Mouse (Mus musculus) limb, embryonic 10.5 days (tissue): ENCODE results near the gene Nfkbiz. TPM values are rescaled to one million over a fixed set of nuclear protein-coding genes. Genes with fewer than 3 reads are reported as not detected.

Experiments
- DNase-seq: peaks from one replicate; pipeline ENCODE4 v3.0.0-alpha.2; 2017; ENCODE audit warnings: low spot score
- H3K27ac ChIP-seq: fragments of 300-500 bp; sonication (generic); 2 replicates; pipeline ENCODE4 v1.5.1; 2016; ENCODE audit warnings: mild to moderate bottlenecking
- H3K27me3 ChIP-seq: fragments of 300-500 bp; sonication (generic); 2 replicates; pipeline ENCODE4 v1.6.1; 2016; ENCODE audit warnings: low read depth, mild to moderate bottlenecking; ENCODE audit not compliant: poor library complexity, severe bottlenecking
- H3K36me3 ChIP-seq: fragments of 300-500 bp; sonication (generic); 2 replicates; pipeline ENCODE4 v1.6.1; 2016; ENCODE audit warnings: mild to moderate bottlenecking, moderate library complexity
- H3K4me1 ChIP-seq: fragments of 300-500 bp; sonication (generic); 2 replicates; pipeline ENCODE4 v1.6.1; 2016
- H3K4me3 ChIP-seq: fragments of 300-500 bp; sonication (generic); 2 replicates; pipeline ENCODE4 v1.5.1; 2016; ENCODE audit warnings: mild to moderate bottlenecking, moderate library complexity
- H3K9me3 ChIP-seq: fragments of 300-500 bp; sonication (generic); replicated peaks from 2 replicates; pipeline ENCODE4 v1.6.1; 2016; ENCODE audit warnings: mild to moderate bottlenecking
- WGBS: fragments of 180-500 bp; shearing (Covaris S2); methylation state at CpG from one replicate; pipeline ENCODE4 v1.1.7; 2016; 5-methylcytosine and 5-hydroxymethylcytosine counted together
- polyA plus RNA-seq: library from polyadenylated mRNA; unstranded; fragments of >200 nt; fragmentation: Nextera tagmentation; extraction: Ambion mirVana; gene quantifications from 2 replicates; pipeline ENCODE4 v1.2.1, GENCODE M21; 2016

The Nfkbiz gene
- polyA plus RNA-seq, 1 experiment from 2014 or later = 3.0 TPM

GRCm38 (mm10) chr16:55822741-55823397, 15.8 kb downstream of the Nfkbiz start:
- Histone ChIP-seq H3K27me3 (no peaks in the 10 kb centered on the region), H3K4me3 (peak overlapping the region; percentile 84), H3K27ac (0 out of 2 replicates have a peak overlapping the region, but pooled peaks have one; percentile 94), H3K4me1 (peaks cover 46% of the 10 kb centered on the region), H3K9me3 (no peaks in the 10 kb centered on the region), H3K36me3 (peaks cover 10% of the 10 kb centered on the region)
- DNase-seq = no peak
- WGBS = 42% methylated on average over 18 of the region's 18 CpGs

GRCm38 (mm10) chr16:55821997-55822740, 16.5 kb downstream of the Nfkbiz start:
- Histone ChIP-seq H3K27me3 (no peaks in the 10 kb centered on the region), H3K9me3 (no peaks in the 10 kb centered on the region), H3K4me1 (peaks cover 46% of the 10 kb centered on the region), H3K36me3 (peaks cover 16% of the 10 kb centered on the region), H3K27ac (peak overlapping the region; percentile 94), H3K4me3 (peak overlapping the region; percentile 84)
- DNase-seq = peak; percentile 91
- WGBS = under 1% methylated on average over 67 of the region's 67 CpGs

GRCm38 (mm10) chr16:55821571-55821981, 17.1 kb downstream of the Nfkbiz start:
- Histone ChIP-seq H3K27ac (peak overlapping the region; percentile 94), H3K36me3 (peaks cover 21% of the 10 kb centered on the region), H3K9me3 (no peaks in the 10 kb centered on the region), H3K27me3 (no peaks in the 10 kb centered on the region), H3K4me1 (peaks cover 46% of the 10 kb centered on the region), H3K4me3 (peak overlapping the region; percentile 84)
- DNase-seq = no peak
- WGBS = under 1% methylated on average over 40 of the region's 40 CpGs

GRCm38 (mm10) chr16:55820916-55821570, 17.7 kb downstream of the Nfkbiz start:
- Histone ChIP-seq H3K36me3 (peaks cover 27% of the 10 kb centered on the region), H3K9me3 (no peaks in the 10 kb centered on the region), H3K27ac (peak overlapping the region; percentile 94), H3K4me1 (peaks cover 46% of the 10 kb centered on the region), H3K27me3 (no peaks in the 10 kb centered on the region), H3K4me3 (peak overlapping the region; percentile 84)
- WGBS = 20% methylated on average over 20 of the region's 20 CpGs
- no peak for DNase-seq

GRCm38 (mm10) chr16:55820161-55820915, 18.4 kb downstream of the Nfkbiz start:
- H3K36me3 ChIP-seq = peaks cover 34% of the 10 kb centered on the region
- no peak overlapping the region for H3K27ac ChIP-seq
- no peak for DNase-seq
- no peaks in the 10 kb centered on the region for H3K9me3 ChIP-seq
- 70% methylated on average over 13 of the region's 13 CpGs for WGBS
- H3K27me3 ChIP-seq = no peaks in the 10 kb centered on the region
- H3K4me3 ChIP-seq = peak overlapping the region; percentile 84
- H3K4me1 ChIP-seq = peaks cover 46% of the 10 kb centered on the region

GRCm38 (mm10) chr16:55819186-55819861, 19.4 kb downstream of the Nfkbiz start:
- H3K4me3 ChIP-seq = no peak overlapping the region
- peaks cover 39% of the 10 kb centered on the region for H3K4me1 ChIP-seq
- H3K27me3 ChIP-seq = no peaks in the 10 kb centered on the region
- H3K36me3 ChIP-seq = peaks cover 44% of the 10 kb centered on the region
- no peak overlapping the region for H3K27ac ChIP-seq
- 92% methylated on average over 15 of the region's 15 CpGs for WGBS
- DNase-seq = no peak
- H3K9me3 ChIP-seq = no peaks in the 10 kb centered on the region

- 96% methylated on average over 28 of the region's 28 CpGs for WGBS
- no peak for DNase-seq
- Histone ChIP-seq H3K4me1 (peaks cover 25% of the 10 kb centered on the region), H3K27me3 (no peaks in the 10 kb centered on the region), H3K9me3 (no peaks in the 10 kb centered on the region), H3K27ac (no peak overlapping the region), H3K36me3 (peaks cover 58% of the 10 kb centered on the region), H3K4me3 (no peak overlapping the region)
Observed at GRCm38 (mm10) chr16:55817717-55818515, 20.8 kb downstream of the Nfkbiz start.

- Histone ChIP-seq H3K36me3 (peaks cover 71% of the 10 kb centered on the region), H3K4me3 (no peak overlapping the region), H3K27ac (no peak overlapping the region), H3K4me1 (peaks cover 17% of the 10 kb centered on the region), H3K9me3 (no peaks in the 10 kb centered on the region), H3K27me3 (no peaks in the 10 kb centered on the region)
- no peak for DNase-seq
- WGBS = 95% methylated on average over 13 of the region's 13 CpGs
Observed at GRCm38 (mm10) chr16:55816202-55816941, 22.3 kb downstream of the Nfkbiz start.

- Histone ChIP-seq H3K27ac (no peak overlapping the region), H3K36me3 (peaks cover 78% of the 10 kb centered on the region), H3K4me1 (peaks cover 9% of the 10 kb centered on the region), H3K4me3 (no peak overlapping the region), H3K27me3 (no peaks in the 10 kb centered on the region), H3K9me3 (no peaks in the 10 kb centered on the region)
- 86% methylated on average over 14 of the region's 14 CpGs for WGBS
- no peak for DNase-seq
Observed at GRCm38 (mm10) chr16:55815466-55815865, 23.2 kb downstream of the Nfkbiz start.

GRCm38 (mm10) chr16:55814686-55815085, 24.0 kb downstream of the Nfkbiz start:
- no peak for DNase-seq
- no peak overlapping the region for H3K4me3 ChIP-seq
- H3K27ac ChIP-seq = no peak overlapping the region
- peaks cover 84% of the 10 kb centered on the region for H3K36me3 ChIP-seq
- WGBS = 95% methylated on average over 6 of the region's 6 CpGs
- peaks cover 4% of the 10 kb centered on the region for H3K4me1 ChIP-seq
- no peaks in the 10 kb centered on the region for H3K9me3 ChIP-seq
- H3K27me3 ChIP-seq = no peaks in the 10 kb centered on the region

- Histone ChIP-seq H3K4me1 (no peaks in the 10 kb centered on the region), H3K4me3 (no peak overlapping the region), H3K27ac (no peak overlapping the region), H3K27me3 (no peaks in the 10 kb centered on the region), H3K36me3 (peaks cover 84% of the 10 kb centered on the region), H3K9me3 (no peaks in the 10 kb centered on the region)
- 90% methylated on average over 15 of the region's 15 CpGs for WGBS
- DNase-seq = no peak
Observed at GRCm38 (mm10) chr16:55813916-55814315, 24.8 kb downstream of the Nfkbiz start.
